Comparison of ENCODE assay signal across 7 mouse cellular contexts in the genomic region with DNA sequence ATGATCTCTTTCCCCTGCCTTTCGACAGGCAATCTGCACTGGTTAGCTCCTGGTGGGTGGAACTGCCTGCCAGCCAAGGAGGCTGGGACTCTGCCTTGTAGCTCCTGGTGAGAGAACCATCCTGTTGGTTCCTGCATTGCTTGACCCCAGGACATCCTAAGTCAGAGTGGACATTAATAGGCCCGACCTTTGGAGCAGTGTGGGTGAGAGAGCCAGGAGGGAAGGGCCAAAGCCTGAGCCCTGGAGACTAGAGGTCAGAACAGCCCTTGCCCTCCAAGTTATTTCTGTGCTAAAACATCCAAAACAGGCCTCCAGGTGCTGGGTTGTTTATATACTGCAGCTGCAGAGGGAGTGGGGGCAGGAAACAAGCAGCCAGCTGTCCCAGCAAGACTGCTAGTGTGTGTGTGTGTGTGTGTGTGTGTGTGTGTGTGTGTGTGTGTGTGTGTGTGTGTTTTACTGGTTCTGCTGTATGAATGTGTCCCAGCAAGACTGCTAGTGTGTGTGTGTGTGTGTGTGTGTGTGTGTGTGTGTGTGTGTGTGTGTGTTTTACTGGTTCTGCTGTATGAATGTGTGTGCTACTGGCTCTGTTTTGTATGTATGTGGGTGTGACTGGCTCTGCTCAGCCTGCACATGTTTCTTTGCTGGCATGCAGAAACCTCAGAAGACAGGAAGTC. TPM values are rescaled to one million over a fixed set of nuclear protein-coding genes. Genes with fewer than 3 reads are reported as not detected.
DNase-seq lines count a peak whose midpoint lies in the region; ATAC-seq lines count a peak whose summit lies in the region.

No protein-coding gene starts in this region.

- H3K4me3 ChIP-seq in kidney, embryonic 15.5 days (replicated peaks), result no peak overlapping the region

- peaks cover 23% of the 10 kb centered on the region for H3K4me1 ChIP-seq in kidney, embryonic 15.5 days

- peak overlapping the region; percentile 58 for H3K27ac ChIP-seq in kidney, embryonic 15.5 days

- peak; percentile 93 for DNase-seq in A20 (ENCODE audit: low read depth, low spot score)
- DNase-seq in CD8-positive naive resting alpha-beta T cell, adult 2 months (ENCODE audit: low read depth in 2 of 2, low spot score in 2 of 2), result peak; percentile 68 to 70
- DNase-seq in gastrocnemius, adult 18-20 months (ENCODE audit: low spot score), result peak; percentile 59
- peak; percentile 59 for DNase-seq in lung, postnatal 25 days (ENCODE audit: low spot score)
- peak; percentile 86 for DNase-seq in thymus, postnatal 14 days
- no peak for DNase-seq in urinary bladder, postnatal 25 days (ENCODE audit: low spot score)

- H3K9ac ChIP-seq in kidney, embryonic 15.5 days, result no peak overlapping the region

- H3K9me3 ChIP-seq in kidney, embryonic 15.5 days (replicated peaks), result no peaks in the 10 kb centered on the region

- 13% methylated on average over 2 of the region's 2 CpGs for WGBS in kidney, embryonic 15.5 days

- no peaks in the 10 kb centered on the region for H3K36me3 ChIP-seq in kidney, embryonic 15.5 days

- H3K27me3 ChIP-seq in kidney, embryonic 15.5 days, result no peaks in the 10 kb centered on the region

- peak; percentile 52; the same call in 1 of the 2 replicates for ATAC-seq in kidney, embryonic 15.5 days (replicated peaks; ENCODE audit: low FRiP score)

- no peak overlapping the region for H3K4me2 ChIP-seq in kidney, embryonic 15.5 days

RNA-seq across cellular contexts. Expression of a gene that starts 6.1 kb away (rescaled TPM):
- 10 to 100 TPM; 27.8 to 29.2 TPM for total RNA-seq in gastrocnemius, adult 18-20 months (2021)
- 30.0 and 33.6 TPM in 2 replicates for polyA plus RNA-seq in kidney, embryonic 15.5 days (2015; fragmentation: Nextera tagmentation; extraction: Ambion mirVana)

RNA-seq across cellular contexts. Expression of a gene that starts 43.5 kb away (rescaled TPM):
- total RNA-seq in gastrocnemius, adult 18-20 months (2021), result under 1 TPM in 1 of 2 experiments, not detected in 1; 0.26 TPM
- 3.0 and 3.1 TPM in 2 replicates for polyA plus RNA-seq in kidney, embryonic 15.5 days (2015; fragmentation: Nextera tagmentation; extraction: Ambion mirVana)
